Comparison of ENCODE assay signal across 22 mouse cellular contexts in the genomic region with DNA sequence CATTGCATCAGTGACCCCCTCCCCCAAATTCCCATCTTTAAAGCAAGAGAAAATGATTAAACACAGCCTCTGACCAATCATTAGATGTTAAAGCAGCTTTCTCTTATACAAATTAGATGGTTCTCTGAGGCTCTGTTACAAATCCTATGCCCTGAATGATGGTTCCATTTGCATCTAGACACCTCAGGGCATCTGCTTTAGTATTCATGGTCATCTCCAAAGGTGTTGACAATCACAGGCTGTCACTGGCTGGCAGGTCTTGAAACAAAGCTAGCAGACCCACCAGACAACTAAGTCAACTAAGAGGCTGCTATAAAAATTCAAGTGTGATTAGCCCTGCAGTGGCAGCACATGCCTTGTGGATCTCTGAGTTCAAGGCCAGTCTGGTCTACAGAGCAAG. TPM values are rescaled to one million over a fixed set of nuclear protein-coding genes. Genes with fewer than 3 reads are reported as not detected.
A peak's percentile ranks its signal among the peaks of the same experiment; 100 is the strongest.
DNase-seq lines count a peak whose midpoint lies in the region; ATAC-seq and TF ChIP-seq lines count a peak whose summit lies in the region.
"Had no signal": no experiment of that assay in that cellular context is flagged by ENCODE, and none has a peak within 500 bp of the region (broad histone marks: within the 10 kb centered on the region; RNA-seq: fewer than 3 reads in every experiment).

No protein-coding gene starts in this region.

- no peak for TF ChIP-seq CTCF in heart, adult 2 months (IDR thresholded peaks at IDR 0.05)
- TF ChIP-seq CTCF in brain, embryonic 14.5 days (IDR thresholded peaks at IDR 0.05; ENCODE audit: borderline replicate concordance, extremely low read depth, insufficient read depth, insufficient read length): no peak

- no peaks in the 10 kb centered on the region for H3K79me2 ChIP-seq in heart, adult 2 months (replicated peaks; ENCODE audit: control insufficient read depth, insufficient read depth, low read length)

- no peak overlapping the region for H3K4me3 ChIP-seq in forebrain, embryonic 13.5 days
- H3K4me3 ChIP-seq in forebrain, embryonic 12.5 days (replicated peaks): no peak overlapping the region
- H3K4me3 ChIP-seq in heart, embryonic 13.5 days: no peak overlapping the region
- H3K4me3 ChIP-seq in heart, adult 2 months: no peak overlapping the region
- H3K4me3 ChIP-seq: embryonic facial prominence, embryonic 10.5 days; heart, embryonic 12.5 days had no signal

- H3K4me1 ChIP-seq in forebrain, embryonic 13.5 days: peaks cover 42% of the 10 kb centered on the region
- H3K4me1 ChIP-seq in forebrain, embryonic 12.5 days: peaks cover 37% of the 10 kb centered on the region
- H3K4me1 ChIP-seq in heart, embryonic 13.5 days: peaks cover 74% of the 10 kb centered on the region
- peaks cover 6% of the 10 kb centered on the region for H3K4me1 ChIP-seq in heart, adult 2 months (ENCODE audit: control insufficient read depth, insufficient read depth, low read length)

- TF ChIP-seq EP300 in heart, adult 2 months (IDR thresholded peaks at IDR 0.05; ENCODE audit: insufficient read depth, low read depth, low read length): no peak

- ATAC-seq in forebrain, embryonic 13.5 days: no peak
- ATAC-seq in forebrain, embryonic 12.5 days (ENCODE audit: low FRiP score): no peak
- ATAC-seq in heart, embryonic 13.5 days (ENCODE audit: extremely low read depth, insufficient number of reproducible peaks, low FRiP score, low TSS enrichment): no peak
- ATAC-seq: activated CD4-positive, CD25-positive, alpha-beta regulatory T cell, adult 4 months; CD4-positive, CD25-positive, alpha-beta regulatory T cell, adult 4 months; hindbrain, embryonic 16.5 days; inflammation-experienced regulatory T-cells, adult 6 months; intestine, postnatal 0 days had no signal

- TF ChIP-seq POLR2A in heart, adult 2 months (IDR thresholded peaks at IDR 0.05; ENCODE audit: insufficient read depth, low read depth, low read length): no peak
- TF ChIP-seq POLR2A in brain, embryonic 14.5 days (IDR thresholded peaks at IDR 0.05; ENCODE audit: borderline replicate concordance, extremely low read depth, insufficient read depth, insufficient read length, poor library complexity, severe bottlenecking): no peak

- peak overlapping the region; percentile 40 for H3K27ac ChIP-seq in forebrain, embryonic 13.5 days
- no peak overlapping the region for H3K27ac ChIP-seq in forebrain, embryonic 12.5 days
- peak overlapping the region; percentile 36 for H3K27ac ChIP-seq in heart, embryonic 13.5 days (replicated peaks)
- no peak overlapping the region for H3K27ac ChIP-seq in heart, adult 2 months
- H3K27ac ChIP-seq: embryonic facial prominence, embryonic 10.5 days had no signal

- H3K36me3 ChIP-seq in forebrain, embryonic 13.5 days (ENCODE audit: poor library complexity, severe bottlenecking): peaks cover 7% of the 10 kb centered on the region; the same call in 1 of the 2 replicates
- no peaks in the 10 kb centered on the region; the same call in 1 of the 2 replicates for H3K36me3 ChIP-seq in forebrain, embryonic 12.5 days (replicated peaks)
- peaks cover 15% of the 10 kb centered on the region for H3K36me3 ChIP-seq in heart, embryonic 13.5 days
- peaks cover 3% of the 10 kb centered on the region for H3K36me3 ChIP-seq in heart, adult 2 months (ENCODE audit: control insufficient read depth, insufficient read depth, low read length)

- H3K27me3 ChIP-seq in forebrain, embryonic 13.5 days: no peaks in the 10 kb centered on the region
- no peaks in the 10 kb centered on the region for H3K27me3 ChIP-seq in forebrain, embryonic 12.5 days
- no peaks in the 10 kb centered on the region for H3K27me3 ChIP-seq in heart, embryonic 13.5 days (replicated peaks)
- H3K27me3 ChIP-seq in heart, adult 2 months (ENCODE audit: control insufficient read depth, insufficient read depth, low read length): no peaks in the 10 kb centered on the region
- H3K27me3 ChIP-seq: heart, embryonic 12.5 days had no signal

- H3K9ac ChIP-seq in forebrain, embryonic 13.5 days: no peak overlapping the region
- no peak overlapping the region for H3K9ac ChIP-seq in forebrain, embryonic 12.5 days
- no peak overlapping the region for H3K9ac ChIP-seq in heart, embryonic 13.5 days
- no peak overlapping the region for H3K9ac ChIP-seq in heart, adult 2 months (ENCODE audit: low read depth, low read length)
- H3K9ac ChIP-seq: heart, embryonic 12.5 days had no signal

- DNase-seq in heart, adult 2 months: no peak
- peak; percentile 77 for DNase-seq in ES-CJ7 (ENCODE audit: low read depth, low spot score)
- peak; percentile 65 for DNase-seq in brain, embryonic 14.5 days (ENCODE audit: low read depth)
- no peak for DNase-seq in urinary bladder, adult 18-20 months (ENCODE audit: low spot score in 2 of 2)
- no peak for DNase-seq in right cerebral cortex, adult 2 months (ENCODE audit: low spot score in 2 of 2)
- DNase-seq: adrenal gland, adult 2 months; adrenal gland, postnatal 25 days; B cell, adult 2 months; cerebellum, adult 2 months; gastrocnemius, postnatal 14 days; heart, postnatal 36 days had no signal

- H3K4me2 ChIP-seq in forebrain, embryonic 13.5 days: no peak overlapping the region
- no peak overlapping the region for H3K4me2 ChIP-seq in forebrain, embryonic 12.5 days
- no peak overlapping the region for H3K4me2 ChIP-seq in heart, embryonic 13.5 days
- H3K4me2 ChIP-seq: heart, embryonic 12.5 days had no signal

- H3K9me3 ChIP-seq in forebrain, embryonic 13.5 days (replicated peaks): no peaks in the 10 kb centered on the region
- H3K9me3 ChIP-seq in forebrain, embryonic 12.5 days: no peaks in the 10 kb centered on the region
- H3K9me3 ChIP-seq in heart, embryonic 13.5 days: no peaks in the 10 kb centered on the region
- H3K9me3 ChIP-seq: embryonic facial prominence, embryonic 10.5 days; G1E; heart, embryonic 12.5 days had no signal

- intact Hi-C loops in heart, adult 2 months (cut with DNase I): loop anchor here (5.0 kb wide), 1 partner anchor 33 kb away; no protein-coding TSS in a partner anchor

RNA-seq across cellular contexts. Expression of gene Bcar1, which starts 46.0 kb away (rescaled TPM):
- 49.9 and 50.0 TPM in 2 replicates for polyA plus RNA-seq in forebrain, embryonic 13.5 days (2015; fragmentation: Nextera tagmentation; extraction: Ambion mirVana)
- 44.0 and 45.6 TPM in 2 replicates for polyA plus RNA-seq in forebrain, embryonic 12.5 days (2016; fragmentation: Nextera tagmentation; extraction: Ambion mirVana)
- 40.2 and 43.4 TPM in 2 replicates for polyA plus RNA-seq in heart, embryonic 13.5 days (2015; fragmentation: Nextera tagmentation; extraction: Ambion mirVana)
- total RNA-seq in heart, adult 2 months (2021): 10 to 100 TPM; 19.1 to 21.1 TPM
- polyA plus RNA-seq in heart, adult 2 months (2012; rRNA removed): 31.3 TPM in 2 replicates
- 101 and 113 TPM in 2 replicates for polyA plus RNA-seq in brain, embryonic 14.5 days (2012; rRNA removed)

Comparison
In these comparisons a context has a peak if more than half of its experiments do, and no peak if none do; other contexts are left out.
1. H3K27ac ChIP-seq: peak in forebrain, embryonic 13.5 days (single experiment) and heart, embryonic 13.5 days (single experiment); none in forebrain, embryonic 12.5 days (single experiment) and heart, adult 2 months (single experiment).
2. DNase-seq: peak in ES-CJ7 (single experiment) and brain, embryonic 14.5 days (single experiment); none in heart, adult 2 months (0 of 2), urinary bladder, adult 18-20 months (0 of 2) and right cerebral cortex, adult 2 months (0 of 2).